In the genomic region with DNA sequence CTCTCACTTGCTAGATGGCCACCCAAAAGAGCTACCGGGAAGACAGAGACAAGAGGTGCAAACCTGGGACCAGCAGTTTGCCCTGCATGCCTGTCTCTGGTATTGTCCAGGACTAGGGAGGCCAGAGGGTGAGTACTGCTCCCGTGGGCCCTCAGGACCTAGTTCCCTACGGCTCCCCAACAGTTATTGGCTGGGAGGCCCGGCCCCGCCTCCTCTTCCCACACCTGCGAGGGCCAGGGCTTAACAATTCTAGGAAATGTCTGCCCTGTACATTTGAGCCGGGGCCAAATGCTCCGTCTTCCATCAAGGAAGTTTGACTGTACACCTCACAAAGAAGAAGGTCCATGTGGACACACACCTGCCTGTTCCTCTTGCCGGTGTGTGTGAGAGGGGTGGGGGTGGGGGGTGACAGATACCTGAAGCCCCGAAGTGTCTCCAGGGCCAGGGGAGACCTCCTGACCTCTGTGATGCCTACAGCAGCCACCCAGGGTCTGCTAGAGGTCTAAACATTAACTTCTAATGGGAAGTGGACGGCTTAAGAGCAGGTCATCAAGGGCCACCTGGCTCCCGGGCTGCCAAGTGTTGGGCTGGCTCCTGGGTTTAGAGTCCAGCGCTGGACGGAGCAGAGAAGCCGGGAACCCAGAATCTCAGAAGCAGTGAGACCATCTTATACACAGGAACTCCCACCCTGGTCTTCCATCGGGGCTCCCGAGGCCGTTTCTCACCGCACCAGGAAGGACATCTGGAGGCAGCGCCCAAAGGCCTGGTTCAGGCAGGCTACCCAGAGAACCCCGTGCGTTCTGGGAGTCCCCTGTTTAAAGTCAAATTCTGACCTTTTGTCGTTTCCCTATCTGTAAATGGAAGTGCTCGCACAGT, we compare ENCODE assay signal across 11 mouse cellular contexts.
DNase-seq lines count a peak whose midpoint lies in the region; ATAC-seq and TF ChIP-seq lines count a peak whose summit lies in the region.
"Had no signal": no experiment of that assay in that cellular context is flagged by ENCODE, and none has a peak within 500 bp of the region (broad histone marks: within the 10 kb centered on the region; RNA-seq: fewer than 3 reads in every experiment).

No protein-coding gene starts in this region.

- peaks cover 4% of the 10 kb centered on the region; the same call in 1 of the 2 replicates for H3K4me1 ChIP-seq in hindbrain, embryonic 11.5 days (replicated peaks; ENCODE audit: control insufficient read depth, insufficient read depth, low read length)
- H3K4me1 ChIP-seq in hindbrain, postnatal 0 days (ENCODE audit: insufficient read depth, low read length) = no peaks in the 10 kb centered on the region
- peaks cover 45% of the 10 kb centered on the region for H3K4me1 ChIP-seq in limb, embryonic 13.5 days

- H3K4me3 ChIP-seq in hindbrain, embryonic 11.5 days (ENCODE audit: low read depth, low read length) = no peak overlapping the region
- no peak overlapping the region for H3K4me3 ChIP-seq in hindbrain, postnatal 0 days (ENCODE audit: low read length)
- no peak overlapping the region for H3K4me3 ChIP-seq in limb, embryonic 13.5 days

- no peaks in the 10 kb centered on the region for H3K36me3 ChIP-seq in hindbrain, embryonic 11.5 days (ENCODE audit: control insufficient read depth, insufficient read depth, low read length)
- no peaks in the 10 kb centered on the region for H3K36me3 ChIP-seq in hindbrain, postnatal 0 days (ENCODE audit: insufficient read depth, low read length)
- H3K36me3 ChIP-seq in limb, embryonic 13.5 days = no peaks in the 10 kb centered on the region

- H3K4me2 ChIP-seq in hindbrain, embryonic 11.5 days (replicated peaks; ENCODE audit: low read depth, low read length) = no peak overlapping the region
- no peak overlapping the region for H3K4me2 ChIP-seq in hindbrain, postnatal 0 days (ENCODE audit: low read depth, low read length)
- H3K4me2 ChIP-seq in limb, embryonic 13.5 days (replicated peaks) = peak overlapping the region; percentile 39

- intact Hi-C loops in heart, postnatal 25 days (cut with DNase I) = loop anchor here (2.0 to 5.0 kb wide), 2 partner anchors 35 to 142 kb away; no protein-coding TSS in a partner anchor

- H3K9ac ChIP-seq in hindbrain, embryonic 11.5 days (ENCODE audit: low read depth, low read length) = no peak overlapping the region
- no peak overlapping the region for H3K9ac ChIP-seq in hindbrain, postnatal 0 days (replicated peaks; ENCODE audit: low read length)
- no peak overlapping the region for H3K9ac ChIP-seq in limb, embryonic 13.5 days

- 0 out of 2 replicates have a peak, but pooled peaks cover 2% of the 10 kb centered on the region for H3K27me3 ChIP-seq in hindbrain, embryonic 11.5 days (ENCODE audit: control insufficient read depth, insufficient read depth, low read length)
- no peaks in the 10 kb centered on the region for H3K27me3 ChIP-seq in hindbrain, postnatal 0 days (ENCODE audit: insufficient read depth, low read length)
- H3K27me3 ChIP-seq in limb, embryonic 13.5 days = peaks cover 8% of the 10 kb centered on the region; the same call in 1 of the 2 replicates

- no peak for ATAC-seq in hindbrain, embryonic 11.5 days (ENCODE audit: low FRiP score)
- ATAC-seq in hindbrain, postnatal 0 days = no peak
- ATAC-seq in limb, embryonic 13.5 days (ENCODE audit: low FRiP score, low read depth) = no peak

- TF ChIP-seq CTCF in hindbrain, postnatal 0 days (IDR thresholded peaks at IDR 0.05; ENCODE audit: low read depth) = no peak

- DNase-seq in hindbrain, embryonic 11.5 days (ENCODE audit: low spot score) = no peak
- no peak for DNase-seq in hindbrain, postnatal 0 days (ENCODE audit: low spot score)
- peak; percentile 56 for DNase-seq in heart, postnatal 25 days (ENCODE audit: low spot score)
- peak; percentile 69 for DNase-seq in lung, postnatal 36 days
- no peak for DNase-seq in adipocyte (ENCODE audit: low spot score)
- DNase-seq in adrenal gland, adult 18-20 months (ENCODE audit: low spot score in 2 of 2) = no peak
- DNase-seq in adrenal gland, postnatal 14 days = no peak
- DNase-seq: adrenal gland, postnatal 25 days; layer of hippocampus, adult 9-11 months; thymus, adult 2 months had no signal

- H3K9me3 ChIP-seq in hindbrain, embryonic 11.5 days (ENCODE audit: control insufficient read depth, low read length) = no peaks in the 10 kb centered on the region
- no peaks in the 10 kb centered on the region for H3K9me3 ChIP-seq in hindbrain, postnatal 0 days (ENCODE audit: low read length)
- no peaks in the 10 kb centered on the region for H3K9me3 ChIP-seq in limb, embryonic 13.5 days

- 0 out of 2 replicates have a peak overlapping the region, but pooled peaks have one; percentile 10 for H3K27ac ChIP-seq in hindbrain, embryonic 11.5 days (ENCODE audit: low read depth, low read length)
- no peak overlapping the region for H3K27ac ChIP-seq in hindbrain, postnatal 0 days
- H3K27ac ChIP-seq in limb, embryonic 13.5 days = peak overlapping the region; percentile 69; the same call in 1 of the 2 replicates

- 52% methylated on average over 24 of the region's 24 CpGs for WGBS in hindbrain, embryonic 11.5 days
- 67% methylated on average over 24 of the region's 24 CpGs for WGBS in hindbrain, postnatal 0 days
- WGBS in limb, embryonic 13.5 days = 35% methylated on average over 24 of the region's 24 CpGs

Comparison
In these comparisons a context has a peak if more than half of its experiments do, and no peak if none do; other contexts are left out.
1. DNase-seq: peak in heart, postnatal 25 days (single experiment) and lung, postnatal 36 days (single experiment); none in hindbrain, embryonic 11.5 days (single experiment), hindbrain, postnatal 0 days (single experiment), adipocyte (single experiment), adrenal gland, adult 18-20 months (0 of 2) and adrenal gland, postnatal 14 days (single experiment).